Mouse (Mus musculus): Measurements from ENCODE around the gene Spa17. TPM values are rescaled to one million over a fixed set of nuclear protein-coding genes. Genes with fewer than 3 reads are reported as not detected.

Gene Spa17
- polyA plus RNA-seq (2017; shearing (Covaris generic)) = 1 to 10 TPM in 1 of 2 experiments, under 1 TPM in 1; 0.55 to 1.2 TPM

GRCm38 (mm10) chr9:37613182-37613910, at the start of gene Spa17:
Gene Spa17 (minus strand): TSS chr9:37613722.

DNA sequence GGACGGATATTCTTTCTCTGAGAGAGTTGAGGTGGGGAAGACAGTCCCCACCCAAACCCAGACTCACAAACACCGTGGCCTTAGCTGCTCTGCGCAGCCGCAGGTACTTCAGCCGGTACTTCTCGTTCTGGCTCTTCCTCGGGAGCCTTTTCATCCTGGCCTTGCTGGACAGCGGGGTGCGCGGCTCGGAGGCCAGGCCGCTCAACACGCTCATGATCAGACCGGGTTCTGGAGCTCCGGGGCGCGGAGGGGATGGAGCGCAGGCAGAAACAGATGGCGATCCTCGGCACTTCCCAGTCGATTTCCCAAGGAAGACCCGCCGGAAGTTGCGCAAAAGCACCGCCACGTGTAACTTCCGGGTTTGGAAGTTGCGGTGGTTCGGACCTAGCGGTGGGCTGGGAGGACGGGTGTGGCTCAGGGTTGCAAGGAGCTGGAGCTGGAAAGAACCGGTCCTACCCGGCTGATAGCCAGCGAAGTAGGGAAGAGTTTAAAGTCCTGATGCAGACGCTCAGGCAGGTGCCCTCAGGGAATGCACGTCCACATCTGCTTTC, 43.5 kb upstream of the Spa17 start, which contains the start of gene Tbrg1:
Tbrg1 (minus strand) TSS at position 382 of the 551 bp plus-strand sequence.

DNA sequence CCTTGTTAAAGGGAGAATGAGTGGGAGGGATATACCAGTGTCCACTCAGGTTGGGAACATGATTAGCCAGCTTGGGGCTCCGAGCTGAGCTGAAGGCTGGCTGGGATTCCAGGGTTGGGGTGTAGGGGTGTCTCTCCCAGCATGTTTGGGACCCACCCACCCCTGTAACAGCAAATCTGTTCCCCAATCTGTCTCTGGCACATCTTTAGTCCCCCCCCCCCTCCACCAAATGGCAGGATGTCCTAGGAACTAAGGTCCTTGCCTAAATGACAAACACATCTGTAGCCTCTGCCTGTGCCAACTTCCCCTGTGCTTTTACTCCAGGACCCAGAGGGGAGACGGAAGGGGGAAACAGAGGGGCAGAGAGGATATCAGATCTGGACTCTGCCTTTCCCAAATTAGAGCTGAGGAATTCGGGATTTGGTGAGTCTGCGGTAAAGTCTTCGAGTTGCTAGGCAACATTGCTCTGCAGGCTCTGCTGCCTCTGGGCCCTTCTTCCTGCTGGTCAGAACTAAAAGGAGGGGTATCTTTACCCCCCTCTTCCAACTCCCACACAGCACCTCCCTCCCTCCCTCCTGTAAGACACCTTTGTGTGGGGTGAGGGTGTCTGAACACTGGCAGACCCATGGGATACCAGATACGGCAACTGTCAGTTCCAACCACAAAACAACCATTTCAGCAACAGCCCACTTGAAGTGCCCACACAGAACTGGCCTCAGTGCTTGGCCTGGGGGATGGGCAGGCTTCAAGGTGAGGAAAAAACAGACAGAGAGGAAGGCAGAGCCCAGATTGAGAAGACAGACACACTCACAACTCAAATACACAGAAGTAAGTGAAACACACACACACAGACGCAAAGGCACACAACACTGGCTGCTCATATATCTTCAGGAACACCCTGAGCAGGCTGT, 58.4 kb downstream of the Spa17 start, which contains the start of gene Siae:
Siae (plus strand) TSS at position 861 of the 911 bp plus-strand sequence.

Other genes with a start within 250 kb of the Spa17 start
- not detected for gene Hepacam, start 246.4 kb downstream of the Spa17 start, polyA plus RNA-seq (2017; shearing (Covaris generic))
- under 1 TPM in 1 of 2 experiments, not detected in 1; 0.12 TPM for gene Robo4, start 211.8 kb downstream of the Spa17 start, polyA plus RNA-seq (2017; shearing (Covaris generic))
- under 1 TPM in 1 of 2 experiments, not detected in 1; 0.20 TPM for gene Robo3, start 180.5 kb downstream of the Spa17 start, polyA plus RNA-seq (2017; shearing (Covaris generic))
- 10 to 100 TPM; 18.1 to 19.9 TPM for gene Msantd2, start 124.4 kb downstream of the Spa17 start, polyA plus RNA-seq (2017; shearing (Covaris generic))
- gene Esam, start 85.6 kb downstream of the Spa17 start, polyA plus RNA-seq (2017; shearing (Covaris generic)) = under 1 TPM; 0.42 to 0.69 TPM
- not detected for gene Vsig2, start 74.5 kb downstream of the Spa17 start, polyA plus RNA-seq (2017; shearing (Covaris generic))
- gene Nrgn, start 60.8 kb downstream of the Spa17 start, polyA plus RNA-seq (2017; shearing (Covaris generic)) = 1 to 10 TPM; 1.5 to 3.2 TPM
- 10 to 100 TPM in 1 of 2 experiments, 1 to 10 TPM in 1; 8.5 to 13.0 TPM for gene Siae, start 58.0 kb downstream of the Spa17 start, polyA plus RNA-seq (2017; shearing (Covaris generic))
- 100 to 1,000 TPM; 145 to 146 TPM for gene Tbrg1, start 43.6 kb upstream of the Spa17 start, polyA plus RNA-seq (2017; shearing (Covaris generic))
- not detected for gene Panx3, start 55.5 kb upstream of the Spa17 start, polyA plus RNA-seq (2017; shearing (Covaris generic))
- under 1 TPM; 0.23 to 0.60 TPM for gene Olfr160, start 102.5 kb upstream of the Spa17 start, polyA plus RNA-seq (2017; shearing (Covaris generic))
- gene Olfr874, start 131.4 kb upstream of the Spa17 start, polyA plus RNA-seq (2017; shearing (Covaris generic)) = under 1 TPM in 1 of 2 experiments, not detected in 1; 0.18 TPM
- under 1 TPM in 1 of 2 experiments, not detected in 1; 0.10 TPM for gene Olfr875, start 158.1 kb upstream of the Spa17 start, polyA plus RNA-seq (2017; shearing (Covaris generic))
- gene Olfr876, start 189.3 kb upstream of the Spa17 start, polyA plus RNA-seq (2017; shearing (Covaris generic)) = under 1 TPM; 0.07 to 0.32 TPM
- under 1 TPM in 1 of 2 experiments, not detected in 1; 0.16 TPM for gene Olfr877, start 240.5 kb upstream of the Spa17 start, polyA plus RNA-seq (2017; shearing (Covaris generic))